Mouse (Mus musculus): ENCODE data around the gene Ntf5. TPM values are rescaled to one million over a fixed set of nuclear protein-coding genes. Genes with fewer than 3 reads are reported as not detected.
"Not testable (repeated sequence)": the region's sequence is repeated elsewhere in the genome, so short reads cannot be mapped to it uniquely, and the experiment has no call there.

Ntf5 gene
- 0.10 TPM in 1 of 2 replicates, not detected in the other for total RNA-seq (2015)
- total RNA-seq (2017): not detected in 2 replicates

- ATAC-seq (replicated peaks; ENCODE audit: poor library complexity): no peak
Measured at GRCm38 (mm10) chr7:45413113-45413863, at the start of gene Ntf5. Gene Ntf5 (plus strand): TSS chr7:45413695.

GRCm38 (mm10) chr7:45363983-45364382 is 49.5 kb upstream of the Ntf5 start:
- no peak for ATAC-seq (replicated peaks; ENCODE audit: poor library complexity)

GRCm38 (mm10) chr7:45365742-45366651 is 47.5 kb upstream of the Ntf5 start:
- ATAC-seq (replicated peaks; ENCODE audit: poor library complexity): no peak

GRCm38 (mm10) chr7:45366652-45367019 is 46.9 kb upstream of the Ntf5 start, which contains the start of gene Ppfia3:
Gene Ppfia3 (minus strand): TSS chr7:45367019.
- ATAC-seq (replicated peaks; ENCODE audit: poor library complexity): no peak

GRCm38 (mm10) chr7:45367020-45367880 is 46.2 kb upstream of the Ntf5 start:
- ATAC-seq (replicated peaks; ENCODE audit: poor library complexity): peak; percentile 77

GRCm38 (mm10) chr7:45368178-45368577 is 45.3 kb upstream of the Ntf5 start:
- no peak for ATAC-seq (replicated peaks; ENCODE audit: poor library complexity)

- no peak for ATAC-seq (replicated peaks; ENCODE audit: poor library complexity)
Measured at GRCm38 (mm10) chr7:45369022-45369745, 44.3 kb upstream of the Ntf5 start.

- ATAC-seq (replicated peaks; ENCODE audit: poor library complexity): no peak
Measured at GRCm38 (mm10) chr7:45369836-45370474, 43.5 kb upstream of the Ntf5 start.

- peak; percentile 75 for ATAC-seq (replicated peaks; ENCODE audit: poor library complexity)
Measured at GRCm38 (mm10) chr7:45370475-45371311, 42.8 kb upstream of the Ntf5 start, which contains the start of gene Lin7b. Gene Lin7b (minus strand): TSS chr7:45370583.

- ATAC-seq (replicated peaks; ENCODE audit: poor library complexity): no peak
Measured at GRCm38 (mm10) chr7:45372371-45372770, 41.1 kb upstream of the Ntf5 start.

GRCm38 (mm10) chr7:45374620-45375019 is 38.9 kb upstream of the Ntf5 start:
- no peak for ATAC-seq (replicated peaks; ENCODE audit: poor library complexity)

- ATAC-seq (replicated peaks; ENCODE audit: poor library complexity): no peak
Measured at GRCm38 (mm10) chr7:45376057-45376456, 37.4 kb upstream of the Ntf5 start.

GRCm38 (mm10) chr7:45386077-45386476 is 27.4 kb upstream of the Ntf5 start:
- ATAC-seq (replicated peaks; ENCODE audit: poor library complexity): peak; percentile 60

- ATAC-seq (replicated peaks; ENCODE audit: poor library complexity): peak; percentile 63
Measured at GRCm38 (mm10) chr7:45395129-45395541, 18.4 kb upstream of the Ntf5 start.

GRCm38 (mm10) chr7:45395578-45396336 is 17.7 kb upstream of the Ntf5 start, which contains the start of gene Snrnp70:
Gene Snrnp70 (minus strand): TSS chr7:45395742.
- peak; percentile 92 for ATAC-seq (replicated peaks; ENCODE audit: poor library complexity)

GRCm38 (mm10) chr7:45396337-45396775 is 17.1 kb upstream of the Ntf5 start:
- not testable (repeated sequence) for ATAC-seq (replicated peaks; ENCODE audit: poor library complexity)

- no peak for ATAC-seq (replicated peaks; ENCODE audit: poor library complexity)
Measured at GRCm38 (mm10) chr7:45396787-45397186, 16.7 kb upstream of the Ntf5 start.
